Mouse (Mus musculus) spleen, embryonic (tissue): Measurements from ENCODE around the gene Mindy4.

ENCODE experiments used
- CTCF ChIA-PET: fragments of 350-600 bp; sonication (Branson Sonifier 250); formaldehyde crosslinking; loops from one replicate; lab custom pipeline; 2022; lab: Charles Lee

The Mindy4 gene

GRCm38 (mm10) chr6:55203931-55204330 lies 748 bp downstream of the Mindy4 start:
- CTCF ChIA-PET = no interaction called here

DNA sequence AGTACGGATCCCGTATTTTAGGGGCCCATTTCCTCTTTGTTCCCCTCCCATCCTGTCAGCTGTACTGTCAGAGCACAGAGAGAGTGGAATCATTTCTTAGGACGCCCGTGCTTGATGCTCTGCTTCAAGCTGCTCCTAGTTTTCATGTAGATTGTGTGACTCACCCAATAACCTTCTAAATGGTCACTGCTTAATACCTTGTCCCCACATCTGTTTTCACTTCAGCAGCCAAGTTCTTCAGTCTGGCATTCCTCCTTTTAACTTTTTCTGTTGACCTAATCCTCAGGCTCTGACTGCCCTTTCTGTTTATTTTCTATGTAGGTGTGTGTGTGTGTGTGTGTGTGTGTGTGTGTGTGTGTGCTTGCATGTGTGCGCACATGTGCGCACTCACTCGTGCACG lies 4.6 kb downstream of the Mindy4 start:
- CTCF ChIA-PET = no interaction called here

- CTCF ChIA-PET = no interaction called here
Observed at GRCm38 (mm10) chr6:55210423-55211365, 7.5 kb downstream of the Mindy4 start.

- CTCF ChIA-PET = no interaction called here
Observed at GRCm38 (mm10) chr6:55214541-55214940, 11.4 kb downstream of the Mindy4 start.

- CTCF ChIA-PET = interaction anchor here (0.6 kb wide), 1 partner anchor 119 kb away, joined by 3 read pairs; no protein-coding TSS in a partner anchor
Observed at GRCm38 (mm10) chr6:55218232-55218631, 15.0 kb downstream of the Mindy4 start.

DNA sequence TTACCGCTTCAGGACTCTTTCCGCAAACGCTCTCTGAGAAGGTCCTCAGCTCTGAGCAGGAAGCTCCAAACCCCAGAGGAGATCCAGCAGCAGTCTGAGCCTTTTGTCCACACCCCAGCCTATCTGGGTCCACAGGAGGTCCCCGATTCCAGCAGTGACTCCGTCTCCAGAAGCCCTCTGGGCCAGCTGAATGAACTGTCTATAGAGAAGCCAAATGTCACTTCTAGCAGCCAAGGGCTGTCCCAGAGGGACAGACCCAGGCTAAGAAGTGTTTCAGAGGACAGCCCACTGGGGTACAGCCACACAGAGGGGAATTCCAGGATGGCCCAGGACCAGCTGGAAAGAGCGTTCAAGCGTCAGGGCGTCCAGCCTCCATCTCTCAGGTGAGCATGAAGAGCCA lies 20.8 kb downstream of the Mindy4 start:
- CTCF ChIA-PET = no interaction called here

DNA sequence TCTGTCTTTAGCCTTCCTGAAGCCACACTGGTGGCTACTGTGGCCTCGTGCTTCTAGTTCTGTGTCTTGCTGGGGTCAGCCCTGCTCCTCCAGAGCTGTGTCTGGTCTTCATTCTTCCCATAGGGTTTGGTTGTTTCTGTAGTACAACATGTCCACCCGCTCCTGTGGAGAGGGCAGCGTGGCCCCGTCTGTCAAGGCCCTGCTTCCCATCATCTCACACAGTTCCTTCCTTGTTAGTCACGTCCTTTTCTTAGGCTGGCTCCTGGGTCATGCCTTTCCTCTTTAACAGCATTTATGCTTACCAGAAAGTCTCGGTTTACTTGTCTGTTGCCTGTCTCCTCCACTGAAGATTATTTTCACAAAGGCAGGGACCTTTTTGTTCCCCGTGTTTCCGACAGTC lies 26.9 kb downstream of the Mindy4 start:
- CTCF ChIA-PET = no interaction called here

DNA sequence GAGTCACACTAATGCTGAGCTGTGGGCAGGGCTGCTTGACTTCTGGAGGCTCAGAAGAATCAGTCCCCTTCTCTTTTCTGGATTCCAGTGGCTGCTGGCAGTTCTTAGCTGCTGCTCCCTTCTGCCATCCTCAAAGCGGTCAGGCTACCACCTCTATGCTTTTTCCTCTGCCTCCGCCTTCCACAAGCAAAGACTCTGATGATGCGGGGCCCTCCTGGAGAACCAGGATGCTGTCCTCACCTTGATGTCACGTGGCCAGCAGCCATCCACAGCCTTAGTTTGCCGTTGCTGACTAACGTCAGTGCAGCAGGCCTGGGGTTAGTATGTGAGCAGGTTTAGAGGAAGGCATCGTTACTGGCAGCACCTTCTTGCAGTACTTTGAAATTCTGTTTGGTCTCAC lies 28.9 kb downstream of the Mindy4 start:
- CTCF ChIA-PET = no interaction called here

GRCm38 (mm10) chr6:55232524-55233264 lies 29.5 kb downstream of the Mindy4 start:
- CTCF ChIA-PET = no interaction called here

GRCm38 (mm10) chr6:55233326-55233725 lies 30.1 kb downstream of the Mindy4 start:
- CTCF ChIA-PET = no interaction called here

DNA sequence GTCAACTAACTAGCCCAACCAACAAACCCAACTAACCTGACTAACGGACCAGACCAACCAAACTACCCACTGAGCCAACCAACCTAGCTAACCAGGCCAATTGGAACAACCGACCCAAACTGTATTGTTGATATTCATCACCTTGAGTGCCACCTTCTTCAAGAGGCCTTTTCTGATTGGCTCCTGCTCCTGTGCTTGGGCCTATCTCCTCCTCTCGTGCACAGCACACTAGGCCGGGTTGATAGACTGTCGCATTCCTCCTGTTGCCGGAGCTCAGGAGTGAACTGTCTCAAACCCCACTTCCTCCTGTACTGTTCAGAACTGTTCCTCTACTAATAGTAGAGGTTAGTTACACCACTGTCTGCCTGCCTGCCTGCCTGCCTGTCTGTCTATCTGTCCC lies 31.5 kb downstream of the Mindy4 start:
- CTCF ChIA-PET = no interaction called here

GRCm38 (mm10) chr6:55235733-55236132 lies 32.5 kb downstream of the Mindy4 start:
- CTCF ChIA-PET = no interaction called here

- CTCF ChIA-PET = no interaction called here
Observed at GRCm38 (mm10) chr6:55239931-55240330, 36.7 kb downstream of the Mindy4 start.

DNA sequence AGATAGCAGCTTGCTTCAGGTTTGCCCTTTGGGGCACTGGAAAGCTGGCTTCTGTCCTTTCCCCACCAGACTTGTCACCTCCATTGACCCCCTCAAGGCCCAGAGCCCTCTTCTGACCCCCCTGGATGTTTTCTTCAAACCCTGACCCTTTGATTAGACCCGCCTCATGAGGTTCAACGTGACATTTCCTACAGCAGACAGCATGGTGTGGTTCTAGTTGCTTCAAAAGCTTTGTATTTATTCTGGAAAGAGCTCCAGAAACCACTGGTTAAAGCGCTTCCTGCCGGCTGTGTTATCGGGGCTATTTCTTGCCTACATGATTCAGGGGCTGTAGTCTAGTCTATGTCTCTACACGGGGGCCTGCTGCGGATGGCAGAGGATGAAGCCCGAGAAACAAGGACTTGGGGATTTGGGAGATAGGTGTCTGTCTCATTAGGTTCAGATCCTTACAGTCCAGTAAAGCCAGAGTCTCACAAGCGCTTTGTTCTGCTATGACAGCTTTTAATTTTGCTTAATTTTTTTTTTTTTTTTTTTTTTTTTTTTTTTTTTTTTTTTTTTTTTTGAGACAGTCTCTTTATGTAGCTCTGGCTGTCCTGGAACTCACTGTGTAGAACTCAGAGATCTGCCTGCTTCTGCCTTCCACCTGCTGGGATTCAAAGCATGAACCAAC lies 37.5 kb downstream of the Mindy4 start:
- CTCF ChIA-PET = no interaction called here

- CTCF ChIA-PET = no interaction called here
Observed at GRCm38 (mm10) chr6:55241479-55241878, 38.3 kb downstream of the Mindy4 start.

DNA sequence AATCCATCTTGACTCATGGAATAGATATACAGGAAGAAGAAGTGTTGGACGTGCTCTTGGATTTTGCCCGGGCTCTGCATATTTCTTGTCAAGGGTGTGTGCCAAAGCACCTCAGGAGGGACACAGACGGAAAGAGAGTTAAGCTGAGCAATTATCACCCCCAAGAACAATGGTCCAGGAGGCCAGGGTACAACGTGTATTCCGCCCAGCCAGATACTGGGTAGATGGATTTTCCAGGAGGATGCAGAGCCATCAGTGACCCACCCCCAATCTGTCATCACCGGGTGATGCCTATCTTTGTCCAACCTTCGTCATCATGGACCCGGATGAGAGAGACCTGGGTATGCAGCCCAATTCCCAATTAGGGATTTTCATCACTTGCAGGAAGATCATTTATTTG lies 42.5 kb downstream of the Mindy4 start:
- CTCF ChIA-PET = no interaction called here

GRCm38 (mm10) chr6:55246441-55246840 lies 43.3 kb downstream of the Mindy4 start:
- CTCF ChIA-PET = no interaction called here

- CTCF ChIA-PET = no interaction called here
Observed at GRCm38 (mm10) chr6:55246911-55247438, 43.8 kb downstream of the Mindy4 start.

- CTCF ChIA-PET = no interaction called here
Observed at GRCm38 (mm10) chr6:55249263-55249662, 46.1 kb downstream of the Mindy4 start.

- CTCF ChIA-PET = no interaction called here
Observed at GRCm38 (mm10) chr6:55250809-55251208, 47.6 kb downstream of the Mindy4 start.

DNA sequence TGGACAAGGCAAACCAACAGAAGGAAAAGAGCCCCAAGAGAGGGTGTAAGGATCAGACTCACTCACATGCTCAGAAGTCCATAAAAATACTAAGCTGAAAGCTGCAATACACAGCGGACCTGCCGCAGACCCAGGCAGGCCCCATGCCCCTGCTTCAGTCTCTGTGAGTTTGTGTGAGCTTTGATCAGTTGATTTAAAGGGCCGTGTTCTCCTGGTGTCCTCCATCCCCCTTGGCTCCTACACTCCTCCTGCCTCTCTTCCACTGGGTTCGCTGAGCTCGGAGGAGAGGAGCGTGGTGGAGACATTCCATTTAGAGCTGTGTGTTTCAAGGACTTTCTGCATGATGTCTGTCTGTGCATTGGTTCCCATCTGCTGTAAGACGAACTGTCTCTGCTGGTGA lies 48.4 kb downstream of the Mindy4 start:
- CTCF ChIA-PET = no interaction called here

- CTCF ChIA-PET = no interaction called here
Observed at GRCm38 (mm10) chr6:55252731-55253247, 49.6 kb downstream of the Mindy4 start.
